Mouse (Mus musculus) sigmoid colon, adult 10 weeks (tissue): ENCODE data around the gene Rpl3. TPM values are rescaled to one million over a fixed set of nuclear protein-coding genes. Genes with fewer than 3 reads are reported as not detected.

ENCODE experiments used
- polyA plus RNA-seq: library from polyadenylated mRNA; stranded (reverse); fragments of 350-450 nt; fragmentation: Illumina TruSeq; extraction: RNeasy Lipid Tissue Mini Kit (QIAGEN cat#74804); gene quantifications from one replicate; pipeline ENCODE4 v1.2.3, GENCODE M21; 2014; ENCODE audit warnings: low read depth, low replicate concordance

Gene Rpl3
- polyA plus RNA-seq, result 215 TPM

DNA sequence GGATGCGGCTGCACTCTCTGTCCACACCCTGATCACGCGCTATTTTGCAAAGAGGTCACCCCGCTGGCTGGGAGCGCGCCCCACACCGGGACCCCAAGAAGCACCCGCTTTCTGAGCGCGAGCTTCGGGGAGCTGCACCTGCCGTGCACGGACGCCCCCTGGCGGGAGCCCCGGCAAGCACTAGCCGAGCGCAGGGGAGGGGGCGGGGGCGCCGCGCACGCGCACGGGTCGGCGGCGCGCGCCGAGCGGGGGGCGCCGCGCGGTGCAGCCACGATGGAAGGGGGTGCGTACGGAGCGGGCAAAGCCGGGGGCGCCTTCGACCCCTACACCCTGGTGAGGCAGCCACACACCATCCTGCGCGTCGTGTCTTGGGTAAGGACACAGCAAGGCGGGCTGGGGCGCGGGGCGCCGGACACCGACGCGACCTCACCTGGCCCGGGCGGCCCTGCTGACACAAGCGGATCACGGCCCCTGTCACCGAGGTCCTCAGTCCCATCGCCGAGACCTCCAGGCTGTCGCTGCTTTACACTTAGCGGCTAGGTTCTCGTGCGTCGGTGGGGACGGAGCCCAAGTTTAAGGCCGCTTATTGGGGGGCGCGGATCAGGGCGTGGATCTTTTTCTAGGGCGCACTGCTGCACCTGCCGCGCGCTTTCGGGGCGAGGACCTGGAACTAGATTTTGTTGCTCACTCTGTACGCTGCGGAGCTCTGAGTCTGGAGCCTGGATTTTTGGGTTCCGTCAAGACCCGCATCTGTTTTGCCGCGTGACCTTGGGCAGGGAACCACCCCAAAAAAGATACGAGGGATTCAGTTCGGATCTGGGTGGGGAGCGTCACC lies at the start of gene Rpl3, which contains the start of gene Syngr1:
Gene Rpl3 (minus strand): TSS at position 748 of the 835 bp plus-strand sequence.
Gene Syngr1 (plus strand): TSS at position 214 of the 835 bp plus-strand sequence.

DNA sequence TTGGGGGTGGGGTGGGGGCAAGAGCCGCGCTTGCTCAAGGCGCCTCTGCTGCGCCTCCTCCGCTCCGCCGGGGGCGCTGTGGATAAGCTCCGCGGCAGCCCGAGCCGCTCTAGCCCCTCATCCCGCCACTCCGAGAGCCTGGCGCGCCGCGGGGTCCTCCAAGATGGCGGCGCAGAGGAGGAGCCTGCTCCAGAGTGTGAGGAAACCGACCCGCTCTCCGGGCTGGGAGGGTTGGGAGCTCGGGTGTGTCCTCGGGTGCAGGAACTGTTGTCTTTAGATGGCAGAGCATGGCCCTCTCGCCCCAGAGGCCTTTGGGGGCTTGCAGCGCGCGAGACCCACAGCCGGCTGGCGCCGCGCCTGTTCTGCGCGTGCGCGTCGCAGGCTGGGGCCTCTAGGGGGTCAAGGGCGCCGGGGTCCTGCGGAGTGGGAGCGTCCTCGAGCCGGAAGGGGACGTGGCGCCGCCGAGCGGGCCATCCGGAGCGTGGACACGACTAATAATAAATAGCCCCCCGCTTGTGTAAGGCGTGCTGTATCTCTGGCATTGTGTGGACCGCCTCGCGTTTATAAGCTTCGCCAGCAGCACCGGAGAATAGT lies 41.4 kb upstream of the Rpl3 start, which contains the start of gene Tab1:
Gene Tab1 (plus strand): TSS at position 135 of the 594 bp plus-strand sequence.

Other genes starting within 250 kb of the Rpl3 start
- gene Apobec3, start 200.2 kb downstream of the Rpl3 start, polyA plus RNA-seq, result 37.5 TPM
- gene Cbx7, start 120.7 kb downstream of the Rpl3 start, polyA plus RNA-seq, result 1.6 TPM
- 0.13 TPM for gene Pdgfb, start 76.9 kb downstream of the Rpl3 start, polyA plus RNA-seq
- gene Syngr1, start 534 bp downstream of the Rpl3 start, polyA plus RNA-seq, result 0.25 TPM
- 0.41 TPM for gene Tab1, start 41.3 kb upstream of the Rpl3 start, polyA plus RNA-seq
- 36.9 TPM for gene Mgat3, start 81.9 kb upstream of the Rpl3 start, polyA plus RNA-seq
- gene Mief1, start 142.2 kb upstream of the Rpl3 start, polyA plus RNA-seq, result 21.5 TPM
- not detected for gene AC140267.1, start 144.0 kb upstream of the Rpl3 start, polyA plus RNA-seq
- 74.1 TPM for gene Atf4, start 163.3 kb upstream of the Rpl3 start, polyA plus RNA-seq
- gene Rps19bp1, start 172.4 kb upstream of the Rpl3 start, polyA plus RNA-seq, result 3.3 TPM
- gene Cacna1i, start 195.4 kb upstream of the Rpl3 start, polyA plus RNA-seq, result 0.09 TPM